Mouse (Mus musculus): ENCODE data around the gene Milr1.

DNA sequence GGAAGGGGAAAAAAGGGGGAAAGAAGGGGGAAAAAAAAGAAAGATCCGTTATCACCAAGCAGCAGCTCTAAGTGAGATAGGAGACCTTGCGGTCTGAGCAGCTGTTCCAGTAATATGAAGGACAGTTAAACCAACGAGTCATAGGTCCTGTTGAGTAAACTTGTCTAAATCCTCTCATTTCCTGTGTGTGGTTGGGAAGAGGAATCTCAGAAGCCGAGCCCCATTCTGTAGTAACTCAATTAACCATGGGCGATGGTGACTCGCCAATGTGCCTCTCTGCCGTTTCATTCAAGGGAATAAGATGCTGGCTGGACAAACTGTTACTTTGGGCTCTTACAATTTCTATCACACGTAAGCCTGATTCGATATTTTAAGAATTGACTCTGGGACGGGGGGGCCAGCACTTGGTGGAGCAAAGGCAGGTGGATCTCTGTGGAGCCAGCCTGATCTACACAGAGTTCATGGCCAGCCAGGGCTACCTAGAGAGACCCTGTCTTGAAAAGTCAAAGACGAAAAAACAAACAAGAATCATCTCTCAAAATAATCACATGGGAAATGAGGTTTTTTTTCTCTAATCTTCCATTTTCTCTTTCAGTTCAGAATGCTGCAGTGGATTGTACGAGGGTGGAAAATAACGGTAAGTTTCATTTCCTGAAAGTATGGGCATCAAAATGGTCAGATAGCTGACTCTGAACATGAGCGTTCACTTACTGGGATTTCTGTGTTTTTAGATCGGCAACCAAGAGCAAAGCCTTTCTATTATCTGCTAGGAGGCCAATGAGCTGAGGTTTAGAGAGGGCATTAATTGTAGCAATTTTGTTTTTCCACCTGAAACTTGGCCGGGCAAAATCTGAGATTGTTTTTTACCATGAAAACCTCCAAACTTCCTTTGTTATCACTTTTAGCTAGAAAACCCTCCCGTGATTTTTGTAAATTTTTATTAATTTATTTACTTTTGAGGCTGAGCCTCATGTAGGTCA, at the start of gene Milr1:
- TF ChIP-seq CTCF (IDR thresholded peaks at IDR 0.05; ENCODE audit: low read depth): no peak
- no peak for TF ChIP-seq EP300 (IDR thresholded peaks at IDR 0.05; ENCODE audit: low read depth)
